Mouse (Mus musculus): ENCODE measurements at regions not wholly inside any gene's neighbourhood (a gene's known extent, or its start where the extent isn't known, plus 50 kb on each side); places are given as distances from the start of the nearest gene placed in this dataset.
"Not testable (repeated sequence)": the region's sequence is repeated elsewhere in the genome, so short reads cannot be mapped to it uniquely, and the experiment has no call there.

DNA sequence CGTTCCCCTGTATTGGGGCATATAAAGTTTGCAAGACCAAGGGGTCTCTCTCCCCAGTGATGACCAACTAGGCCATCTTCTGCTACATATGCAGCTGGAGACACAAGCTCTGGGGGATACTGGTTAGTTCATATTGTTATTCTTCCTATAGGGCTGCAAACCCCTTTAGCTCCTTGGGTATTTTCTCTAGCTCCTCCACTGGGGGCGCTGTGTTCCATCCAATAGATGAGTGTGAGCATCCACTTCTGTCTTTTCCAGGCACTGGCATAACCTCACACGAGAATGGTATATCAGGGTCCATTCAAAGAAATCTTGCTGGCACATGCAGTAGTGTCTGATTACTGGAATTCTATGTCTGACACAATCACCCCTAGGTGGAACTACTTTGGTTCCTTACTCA is 675.9 kb upstream of the Rag2 start:
- TF ChIP-seq RAD21 (IDR thresholded peaks at IDR 0.05; ENCODE audit: low read depth, low read length) (peak; percentile 27), CTCF (conservative IDR thresholded peaks at IDR 0.05 in 1 of 2, IDR thresholded peaks at IDR 0.05 in 1 of 2; ENCODE audit: low read depth in 2 of 2, low read length in 2 of 2) (peak in 1 of 2 experiments; percentile 41; a peak in 2 of 4 replicates)
- H3K27me3 ChIP-seq (replicated peaks); H3K4me2 ChIP-seq (ENCODE audit: insufficient read depth, low read depth, poor library complexity, severe bottlenecking); H3K9ac ChIP-seq (ENCODE audit: insufficient read depth, low read depth); H3K4me1 ChIP-seq (ENCODE audit: control insufficient read depth in 1 of 2, insufficient read depth in 2 of 2); in situ Hi-C loops (cut with MboI; ENCODE audit: low pct_ligation_motif_present, low pct_unique_long_range_greater_than_20kb, low sequenced_read_pairs); H3K4me3 ChIP-seq (replicated peaks in 1 of 3; ENCODE audit: low read depth in 2 of 3, low read length in 2 of 3, poor library complexity in 1 of 3); dilution Hi-C loops (cut with MboI; ENCODE audit: extremely low pct_ligation_motif_present, extremely low pct_unique_long_range_greater_than_20kb, low sequenced_read_pairs); H3K27ac ChIP-seq (ENCODE audit: insufficient read depth, low read depth); H3K79me2 ChIP-seq (replicated peaks; ENCODE audit: control insufficient read depth, extremely low read depth, insufficient read depth, poor library complexity, severe bottlenecking); H3K36me3 ChIP-seq (replicated peaks in 1 of 2; ENCODE audit: control insufficient read depth in 1 of 2, insufficient read depth in 1 of 2, low read length in 1 of 2); H3K9me3 ChIP-seq (replicated peaks; ENCODE audit: low read length): not testable (repeated sequence)
- DNase-seq (ENCODE audit: extremely low read depth) = peak; percentile 24

DNA sequence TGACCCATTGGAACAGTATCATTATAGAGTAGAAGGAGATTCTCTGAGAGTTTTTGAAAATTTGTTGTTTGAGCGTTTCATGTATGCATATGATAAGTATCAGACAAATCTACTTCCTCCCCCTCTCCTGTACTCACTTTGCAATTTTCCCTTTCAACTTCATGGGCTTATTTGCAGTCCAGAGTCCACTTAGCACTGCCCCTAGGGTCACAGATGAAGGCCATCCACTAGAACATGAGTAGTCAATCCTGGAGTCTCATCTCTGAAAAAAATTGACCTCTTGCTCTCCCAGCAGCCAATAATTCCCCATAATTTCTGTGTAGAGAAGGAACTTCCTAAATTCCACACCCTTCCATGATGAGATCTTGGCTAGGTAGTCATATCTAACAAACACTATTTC is 665.1 kb upstream of the Rag2 start:
- dilution Hi-C loops (cut with MboI; ENCODE audit: extremely low pct_ligation_motif_present, extremely low pct_unique_long_range_greater_than_20kb, low sequenced_read_pairs) = no loop called here
- H3K36me3 ChIP-seq (replicated peaks in 1 of 2; ENCODE audit: control insufficient read depth in 1 of 2, insufficient read depth in 1 of 2, low read length in 1 of 2) = no peaks in the 10 kb centered on the region
- no peak overlapping the region for H3K27ac ChIP-seq (ENCODE audit: insufficient read depth, low read depth)
- no peak for DNase-seq (ENCODE audit: extremely low read depth)
- no peaks in the 10 kb centered on the region for H3K9me3 ChIP-seq (replicated peaks; ENCODE audit: low read length)
- H3K4me3 ChIP-seq (replicated peaks in 1 of 3; ENCODE audit: low read depth in 2 of 3, low read length in 2 of 3, poor library complexity in 1 of 3) = no peak overlapping the region
- TF ChIP-seq MAZ (IDR thresholded peaks at IDR 0.05; ENCODE audit: low read depth, low read length) (no peak), ZMIZ1 (IDR thresholded peaks at IDR 0.05; ENCODE audit: low read depth, low read length) (no peak), ZNF384 (IDR thresholded peaks at IDR 0.05; ENCODE audit: low read depth, low read length) (no peak), GABPA (IDR thresholded peaks at IDR 0.05; ENCODE audit: insufficient replicate concordance, low read depth, low read length) (no peak), MYC (IDR thresholded peaks at IDR 0.05; ENCODE audit: low read depth, low read length) (no peak), ETS1 (conservative IDR thresholded peaks at IDR 0.05; ENCODE audit: low read depth, low read length) (no peak), EP300 (IDR thresholded peaks at IDR 0.05; ENCODE audit: low read length) (no peak), NRF1 (IDR thresholded peaks at IDR 0.05; ENCODE audit: low read depth, low read length) (no peak), UBTF (IDR thresholded peaks at IDR 0.05; ENCODE audit: low read depth, low read length) (no peak), MAFK (IDR thresholded peaks at IDR 0.05; ENCODE audit: insufficient replicate concordance, low read length) (no peak)
- H3K4me2 ChIP-seq (ENCODE audit: insufficient read depth, low read depth, poor library complexity, severe bottlenecking) = no peak overlapping the region
- in situ Hi-C loops (cut with MboI; ENCODE audit: low pct_ligation_motif_present, low pct_unique_long_range_greater_than_20kb, low sequenced_read_pairs) = no loop called here
- H3K9ac ChIP-seq (ENCODE audit: insufficient read depth, low read depth) = no peak overlapping the region
- no peaks in the 10 kb centered on the region for H3K4me1 ChIP-seq (ENCODE audit: control insufficient read depth in 1 of 2, insufficient read depth in 2 of 2)
- no peaks in the 10 kb centered on the region for H3K27me3 ChIP-seq (replicated peaks)
- no peaks in the 10 kb centered on the region for H3K79me2 ChIP-seq (replicated peaks; ENCODE audit: control insufficient read depth, extremely low read depth, insufficient read depth, poor library complexity, severe bottlenecking)

DNA sequence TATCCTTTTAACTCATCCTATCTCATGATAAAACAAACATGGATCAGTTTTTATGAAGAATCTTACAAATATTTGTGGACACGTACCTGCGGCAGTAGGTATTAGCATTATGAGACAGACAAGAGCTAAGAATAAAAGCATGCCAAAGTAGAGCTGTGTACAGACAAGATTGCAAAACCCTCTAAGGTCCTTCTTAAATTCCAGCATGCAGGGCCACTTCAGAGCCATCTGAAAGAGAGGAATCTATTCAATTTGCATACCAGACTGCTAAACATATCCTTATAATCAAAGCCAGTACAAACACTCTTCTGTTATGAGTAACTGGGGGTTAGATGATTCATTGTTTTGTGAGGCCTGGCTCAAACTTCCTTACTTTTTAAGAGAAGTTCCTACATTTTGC is 659.9 kb upstream of the Rag2 start:
- H3K9me3 ChIP-seq (replicated peaks; ENCODE audit: low read length) = no peaks in the 10 kb centered on the region
- H3K79me2 ChIP-seq (replicated peaks; ENCODE audit: control insufficient read depth, extremely low read depth, insufficient read depth, poor library complexity, severe bottlenecking) = no peaks in the 10 kb centered on the region
- H3K9ac ChIP-seq (ENCODE audit: insufficient read depth, low read depth) = no peak overlapping the region
- H3K27ac ChIP-seq (ENCODE audit: insufficient read depth, low read depth) = no peak overlapping the region
- H3K4me3 ChIP-seq (replicated peaks in 1 of 3; ENCODE audit: low read depth in 2 of 3, low read length in 2 of 3, poor library complexity in 1 of 3) = no peak overlapping the region
- H3K27me3 ChIP-seq (replicated peaks) = no peaks in the 10 kb centered on the region
- DNase-seq (ENCODE audit: extremely low read depth) = no peak
- no peak overlapping the region for H3K4me2 ChIP-seq (ENCODE audit: insufficient read depth, low read depth, poor library complexity, severe bottlenecking)
- no peaks in the 10 kb centered on the region for H3K36me3 ChIP-seq (replicated peaks in 1 of 2; ENCODE audit: control insufficient read depth in 1 of 2, insufficient read depth in 1 of 2, low read length in 1 of 2)
- in situ Hi-C loops (cut with MboI; ENCODE audit: low pct_ligation_motif_present, low pct_unique_long_range_greater_than_20kb, low sequenced_read_pairs) (no loop called here), dilution Hi-C loops (cut with MboI; ENCODE audit: extremely low pct_ligation_motif_present, extremely low pct_unique_long_range_greater_than_20kb, low sequenced_read_pairs) (no loop called here)
- H3K4me1 ChIP-seq (ENCODE audit: control insufficient read depth in 1 of 2, insufficient read depth in 2 of 2) = no peaks in the 10 kb centered on the region
- TF ChIP-seq POLR2AphosphoS2 (IDR thresholded peaks at IDR 0.05; ENCODE audit: low read depth, low read length) = no peak
- TF ChIP-seq IRF4 (IDR thresholded peaks at IDR 0.05; ENCODE audit: low read depth, low read length) = no peak
- no peak for TF ChIP-seq JUN (IDR thresholded peaks at IDR 0.05; ENCODE audit: insufficient read depth, low read depth, low read length)
- TF ChIP-seq SMC3 (IDR thresholded peaks at IDR 0.05; ENCODE audit: low read depth, low read length) = no peak
- no peak for TF ChIP-seq CTCF (conservative IDR thresholded peaks at IDR 0.05 in 1 of 2, IDR thresholded peaks at IDR 0.05 in 1 of 2; ENCODE audit: low read depth in 2 of 2, low read length in 2 of 2)
- TF ChIP-seq CHD1 (IDR thresholded peaks at IDR 0.05; ENCODE audit: low read depth, low read length) = no peak
- TF ChIP-seq NELFE (IDR thresholded peaks at IDR 0.05; ENCODE audit: low read depth, low read length) = no peak
- TF ChIP-seq E2F4 (IDR thresholded peaks at IDR 0.05; ENCODE audit: insufficient replicate concordance, low read depth, low read length) = no peak

All from CH12.LX (cell line).